Mouse (Mus musculus): ENCODE data around the gene Slc22a3.

The Slc22a3 gene

DNA sequence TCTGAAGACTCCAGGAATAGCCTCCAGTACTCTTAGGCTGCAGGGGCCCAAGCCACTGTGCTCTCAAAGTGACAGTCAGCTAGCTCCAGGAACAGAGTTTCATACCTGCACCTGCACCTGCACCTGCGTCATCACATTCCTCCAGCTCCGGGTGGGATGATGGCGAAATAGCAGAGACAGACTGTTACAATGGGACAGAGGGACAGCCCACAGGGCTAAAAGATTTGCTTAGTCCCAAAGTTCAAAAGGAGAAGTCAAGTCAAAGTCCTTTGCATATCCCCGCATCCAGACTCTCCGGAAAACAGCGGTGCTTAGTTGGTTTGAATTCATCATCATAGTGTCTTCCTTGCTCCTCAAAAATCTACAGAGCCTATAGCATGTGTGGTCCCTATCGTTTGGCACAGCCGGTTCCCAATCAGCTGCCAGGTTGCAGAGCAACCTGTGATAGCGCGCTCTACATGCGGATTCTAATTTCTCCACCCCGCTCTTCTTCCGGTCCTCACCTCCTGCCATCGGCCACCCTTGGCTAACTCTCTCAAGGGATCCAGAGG is at the start of gene Slc22a3:
Slc22a3 (minus strand) TSS at position 51 of the 551 bp plus-strand sequence.
- in situ Hi-C loops (cut with MboI), result no loop called here

DNA sequence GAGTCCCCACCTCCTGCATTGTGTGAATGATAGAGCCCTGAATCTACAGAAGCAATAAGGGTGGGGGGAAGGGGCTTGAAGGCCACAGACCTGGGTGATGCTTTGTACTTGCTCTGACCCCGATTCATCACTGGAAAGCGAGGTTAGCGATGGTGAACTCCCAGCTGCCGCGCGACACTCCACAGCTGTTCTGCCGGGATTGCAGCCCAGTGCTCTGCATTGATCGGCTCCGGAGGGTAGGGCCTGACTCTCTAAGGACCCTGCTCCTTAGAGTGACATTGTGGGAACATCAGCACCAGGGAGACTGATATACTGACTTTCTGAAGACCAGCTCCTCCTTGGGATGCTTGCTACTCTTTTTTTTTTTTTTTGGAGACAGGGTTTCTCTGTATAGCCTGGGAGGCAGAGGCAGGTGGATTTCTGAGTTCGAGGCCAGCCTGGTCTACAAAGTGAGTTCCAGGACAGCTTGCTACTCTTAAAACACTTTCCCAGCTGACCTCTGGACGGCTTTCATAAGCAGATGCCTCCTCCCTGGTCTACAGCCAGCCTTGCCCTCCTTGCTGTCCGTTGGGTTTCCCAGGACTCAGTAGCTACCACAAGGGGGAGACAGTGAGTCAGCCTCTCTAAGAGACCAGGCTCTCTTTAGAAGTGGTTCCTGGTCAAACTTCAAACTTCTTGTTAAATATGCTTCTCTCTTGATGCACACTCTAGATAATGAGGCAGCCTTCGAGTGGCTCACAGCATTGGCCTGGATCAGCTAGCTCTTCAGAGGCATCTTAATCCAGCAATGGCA is 27.0 kb upstream of the Slc22a3 start:
- in situ Hi-C loops (cut with MboI), result loop anchor here (25.0 kb wide), 1 partner anchor 278 kb away; no protein-coding TSS in a partner anchor

DNA sequence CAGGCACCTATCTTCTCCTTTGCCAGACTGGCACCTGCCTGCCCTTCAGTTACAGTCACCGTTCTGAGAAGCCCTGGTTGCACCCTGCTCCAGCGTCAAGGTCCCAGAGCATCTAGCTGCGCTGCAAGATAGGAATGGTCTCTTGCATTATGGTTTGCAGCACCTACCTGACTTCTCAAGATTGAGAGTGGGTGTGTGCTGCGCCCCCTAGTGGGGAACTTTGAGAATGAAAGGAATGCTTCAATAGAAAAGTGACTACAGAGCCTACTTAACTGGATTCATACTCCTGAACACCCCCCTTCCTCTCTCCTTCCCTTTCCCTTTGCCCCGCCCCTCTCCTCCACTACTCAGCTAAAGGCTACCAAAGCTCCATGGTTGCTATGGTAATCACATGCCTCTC is 24.6 kb upstream of the Slc22a3 start:
- in situ Hi-C loops (cut with MboI), result loop anchor here (25.0 kb wide), 1 partner anchor 280 kb away; no protein-coding TSS in a partner anchor

DNA sequence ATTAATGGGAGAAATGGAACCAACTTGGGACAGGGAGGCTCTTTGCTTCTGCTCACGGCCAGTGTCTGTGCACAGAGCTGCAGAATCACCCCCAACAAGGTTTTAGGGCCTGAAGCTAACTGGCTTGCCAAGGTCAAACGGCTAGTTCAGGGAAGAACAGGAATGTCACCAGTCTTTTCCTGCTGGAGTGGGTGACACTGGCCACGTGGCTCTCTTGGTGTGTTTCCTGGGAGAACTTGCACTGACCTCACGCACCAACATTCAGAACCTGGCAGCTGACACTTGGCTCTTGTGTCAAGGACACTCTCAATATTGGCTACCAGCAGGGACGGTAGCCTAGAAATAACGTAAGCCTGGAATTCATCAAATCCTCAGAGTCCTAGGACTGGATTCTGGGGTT is 22.6 kb upstream of the Slc22a3 start:
- in situ Hi-C loops (cut with MboI), result loop anchor here (25.0 kb wide), 1 partner anchor 282 kb away; no protein-coding TSS in a partner anchor

DNA sequence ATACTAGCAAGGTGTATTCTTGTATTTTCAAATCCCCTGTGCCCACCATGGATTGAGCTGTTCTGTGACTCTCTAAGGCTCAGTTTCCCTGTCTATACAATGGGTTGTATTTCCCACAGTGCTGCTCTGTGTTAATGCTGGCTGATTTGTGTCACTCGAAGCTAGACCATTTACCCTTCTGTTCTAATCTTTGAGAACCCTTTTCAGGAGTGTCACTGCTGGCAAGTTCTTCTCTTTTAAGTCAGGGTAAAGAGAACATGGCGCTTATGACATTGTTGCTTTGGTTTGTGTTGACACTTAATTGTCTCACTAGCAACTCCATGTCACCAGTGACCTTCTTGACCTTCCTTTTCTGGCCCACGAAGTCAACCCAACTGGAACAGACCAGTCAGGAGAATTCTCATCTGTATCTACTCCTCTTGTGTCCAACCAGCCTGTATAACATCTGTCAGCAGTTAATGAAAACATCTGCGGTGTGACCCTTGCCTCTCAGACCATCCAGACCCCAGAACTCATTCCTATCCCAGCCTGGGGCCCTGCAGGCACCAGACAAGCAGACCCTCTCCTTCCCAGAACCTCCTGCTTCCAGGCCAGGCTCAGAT is 22.0 kb upstream of the Slc22a3 start:
- in situ Hi-C loops (cut with MboI), result loop anchor here (25.0 kb wide), 1 partner anchor 283 kb away; no protein-coding TSS in a partner anchor

DNA sequence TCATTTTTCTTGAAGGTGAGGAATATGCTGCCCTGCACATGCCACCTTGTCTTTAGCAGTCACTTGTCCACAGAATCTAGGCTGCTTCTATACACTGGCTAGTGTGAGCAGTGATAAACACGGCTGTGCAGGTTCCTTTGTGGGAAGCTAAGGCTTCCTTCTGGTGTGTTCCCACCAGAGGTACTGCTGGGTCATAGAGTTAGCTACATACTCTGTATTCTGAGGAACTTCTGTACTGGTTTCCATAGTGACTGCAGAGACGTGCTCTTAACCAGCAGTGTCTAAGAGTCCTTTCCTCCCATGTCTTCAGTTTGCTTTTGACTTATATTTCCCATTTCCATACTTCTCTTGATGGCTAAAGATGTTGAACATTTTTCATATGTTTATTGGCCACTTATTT is 11.6 kb upstream of the Slc22a3 start:
- in situ Hi-C loops (cut with MboI), result no loop called here

DNA sequence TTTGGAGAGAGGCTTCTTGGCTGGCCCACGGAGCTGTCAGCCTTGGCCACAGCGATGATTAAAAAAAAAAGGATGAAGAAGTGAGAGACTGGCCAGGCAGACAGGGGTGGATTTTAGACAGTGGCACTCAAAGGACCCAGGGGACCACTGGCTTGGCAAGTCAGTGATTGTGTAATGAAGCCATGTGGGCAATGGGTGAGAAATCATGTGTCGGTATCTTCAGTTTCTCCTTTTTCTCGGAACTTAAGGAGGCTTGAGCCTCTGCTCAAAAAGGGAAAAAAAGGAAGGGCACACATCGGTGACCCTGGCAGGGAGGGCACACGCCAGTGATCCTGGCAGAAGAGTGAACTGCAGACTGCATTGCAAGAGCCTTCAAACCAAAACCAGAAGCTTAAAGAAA is 10.7 kb upstream of the Slc22a3 start:
- in situ Hi-C loops (cut with MboI), result no loop called here

DNA sequence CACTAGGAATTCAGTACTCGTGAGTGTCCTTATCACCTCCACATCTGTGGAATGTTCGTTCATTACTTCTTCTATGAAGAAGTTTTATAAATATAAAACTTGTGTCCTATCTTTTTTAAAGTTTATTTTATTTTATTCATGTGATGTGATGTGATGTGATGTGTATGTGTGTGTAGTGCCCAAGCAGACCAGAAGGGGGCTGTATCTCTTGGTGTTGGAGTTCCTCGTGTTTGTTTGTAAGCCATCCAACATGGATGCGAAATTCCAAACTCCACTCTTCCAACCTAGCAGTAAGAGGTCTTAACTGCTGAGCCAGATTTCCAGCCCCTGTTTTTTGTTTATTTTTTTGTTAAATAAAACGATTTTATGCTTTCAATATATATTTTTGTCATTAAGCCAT is 6.5 kb upstream of the Slc22a3 start:
- in situ Hi-C loops (cut with MboI), result no loop called here

DNA sequence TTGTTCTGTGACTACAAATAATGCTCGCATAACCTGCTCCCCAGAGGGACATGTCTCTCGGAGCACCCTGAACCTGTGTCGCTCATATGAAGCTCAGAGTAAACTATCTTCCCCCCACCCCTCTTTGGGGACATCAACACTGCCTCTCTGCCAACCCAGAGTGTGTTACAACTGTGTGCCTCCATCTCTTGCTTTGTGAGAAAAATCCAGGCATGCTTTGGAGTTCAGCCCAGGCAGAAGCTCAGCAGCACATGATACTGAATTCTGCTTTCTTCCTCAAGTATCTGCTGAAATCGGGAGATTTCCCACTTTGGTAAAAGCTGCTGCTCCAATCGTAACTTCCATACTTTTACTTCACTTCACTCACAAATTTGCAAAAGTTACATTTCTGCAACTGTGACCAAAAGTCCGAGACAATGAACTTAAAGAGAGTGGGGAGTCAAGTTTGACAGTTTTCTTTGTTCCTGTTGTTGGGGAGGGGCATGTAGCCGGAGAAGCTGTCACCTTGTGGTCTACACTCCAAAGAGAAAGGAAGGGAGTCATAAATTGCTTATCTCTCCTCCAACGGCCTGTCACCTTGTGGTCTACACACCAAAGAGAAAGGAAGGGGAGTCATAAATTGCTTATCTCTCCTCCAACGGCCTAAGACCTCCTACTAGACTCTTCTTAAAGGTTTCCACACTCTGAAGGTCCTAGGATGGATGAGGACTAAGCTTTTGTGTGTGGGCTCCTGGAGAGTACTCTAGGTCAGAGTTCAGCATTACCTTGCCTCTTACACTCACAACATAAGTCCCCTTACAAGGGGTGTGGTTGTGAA is 5.8 kb upstream of the Slc22a3 start:
- in situ Hi-C loops (cut with MboI), result no loop called here

DNA sequence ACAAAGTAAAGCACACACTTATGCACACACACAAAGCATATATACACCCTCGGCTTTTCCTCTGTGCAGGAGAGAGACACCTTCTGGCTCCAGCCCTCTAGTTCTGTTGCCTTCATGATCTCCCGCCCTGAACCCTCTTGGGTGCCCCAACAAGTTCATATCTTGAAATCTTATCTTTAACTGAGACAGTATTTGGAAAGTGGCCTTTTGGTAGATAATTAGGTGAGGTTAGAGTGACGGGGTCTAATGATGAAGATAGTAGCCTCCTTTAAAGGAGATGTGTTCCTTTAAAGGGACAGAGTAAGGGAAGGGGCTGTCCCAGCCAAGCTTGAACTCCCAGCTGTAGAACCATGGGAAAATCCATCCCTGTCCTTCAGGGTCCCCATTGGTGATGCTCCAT is 3.7 kb upstream of the Slc22a3 start:
- in situ Hi-C loops (cut with MboI), result no loop called here

DNA sequence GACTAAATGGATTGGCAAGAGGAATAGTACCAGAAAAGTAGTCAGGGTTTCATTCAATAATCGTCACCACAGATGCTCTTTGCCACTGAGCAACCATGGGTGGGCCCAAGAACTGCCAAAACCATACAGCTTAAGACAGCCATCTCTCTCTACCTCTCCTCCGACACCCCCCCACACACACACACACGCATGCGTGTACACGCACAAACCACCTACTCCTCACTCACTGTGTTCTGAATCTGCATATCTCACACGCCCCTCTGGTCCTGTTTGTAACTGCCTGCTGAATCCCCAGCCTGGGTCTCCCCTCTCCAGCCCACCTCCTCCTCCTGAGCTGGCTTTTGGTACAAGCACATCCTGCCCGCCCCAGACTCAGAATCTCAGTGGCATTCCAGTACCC is 872 bp upstream of the Slc22a3 start:
- in situ Hi-C loops (cut with MboI), result no loop called here

DNA sequence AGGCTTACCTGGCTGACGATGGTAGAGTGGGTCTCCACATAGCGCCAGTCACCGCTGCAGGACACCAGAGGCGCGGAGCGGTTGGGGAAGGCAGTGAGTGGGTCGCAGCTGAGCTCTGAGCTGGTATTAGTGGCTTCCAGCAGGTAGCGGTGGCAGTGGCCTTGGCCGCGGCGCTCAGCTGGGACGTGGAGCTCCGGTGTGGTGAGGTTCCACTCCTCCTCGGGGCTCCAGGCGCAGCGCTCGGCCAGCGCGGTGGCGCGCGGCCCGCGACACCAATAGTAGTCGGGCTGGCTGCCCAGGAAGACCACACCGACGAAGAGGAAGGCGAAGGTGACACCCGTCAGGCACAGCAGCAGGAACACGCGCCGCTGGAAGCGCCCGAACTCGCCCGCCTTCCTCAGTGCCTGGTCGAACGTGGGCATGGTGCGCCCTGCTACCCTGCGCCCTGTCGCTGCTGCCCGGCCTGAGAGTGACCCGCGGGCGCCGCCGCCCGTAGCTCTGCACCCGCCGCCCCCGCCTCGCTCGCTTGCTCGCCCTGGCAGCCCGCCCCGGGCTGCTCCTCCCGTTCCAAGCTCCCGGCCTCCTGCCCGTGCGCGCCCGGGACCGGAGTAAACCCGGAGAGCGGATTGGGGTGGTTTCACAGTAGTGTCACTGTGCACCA is 471 bp downstream of the Slc22a3 start:
- in situ Hi-C loops (cut with MboI), result no loop called here

DNA sequence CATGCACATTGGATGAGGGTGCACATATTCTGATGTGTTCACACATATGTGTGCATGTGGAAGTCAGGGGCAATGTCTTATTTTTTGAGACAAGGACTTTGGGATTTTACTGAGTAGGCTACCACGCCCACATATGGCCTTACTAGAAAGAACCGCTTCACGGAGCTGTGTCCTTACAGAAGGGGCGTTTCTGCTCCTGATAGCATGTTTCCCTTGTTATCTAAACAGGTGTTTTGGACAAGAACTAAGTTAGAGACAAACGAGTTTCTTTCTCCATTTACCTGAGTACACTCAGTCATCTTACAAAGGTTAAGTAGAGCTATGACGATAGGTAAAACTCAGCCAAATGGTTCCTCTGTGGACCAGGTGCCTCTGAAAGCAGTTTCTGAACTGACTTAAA is 1.8 kb downstream of the Slc22a3 start:
- in situ Hi-C loops (cut with MboI), result no loop called here

DNA sequence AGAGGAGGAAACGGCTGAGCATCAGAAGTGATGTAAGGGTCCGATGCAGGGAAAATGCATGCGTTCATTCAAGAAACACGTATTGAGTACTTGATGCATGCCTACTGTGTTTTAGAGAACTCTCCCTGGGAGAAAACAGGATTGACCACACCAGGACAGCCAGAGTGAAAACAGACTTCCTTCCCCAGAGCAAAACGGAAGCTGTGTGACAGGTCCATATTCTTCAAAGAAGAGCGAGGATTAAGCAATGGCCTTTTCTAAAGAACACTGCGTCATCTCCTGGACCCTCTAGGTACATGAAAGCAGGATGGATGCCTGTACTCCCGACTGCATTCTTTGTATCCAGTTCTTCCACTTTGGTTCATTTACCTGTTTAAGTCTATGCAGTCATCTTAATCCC is 8.1 kb downstream of the Slc22a3 start:
- in situ Hi-C loops (cut with MboI), result no loop called here

DNA sequence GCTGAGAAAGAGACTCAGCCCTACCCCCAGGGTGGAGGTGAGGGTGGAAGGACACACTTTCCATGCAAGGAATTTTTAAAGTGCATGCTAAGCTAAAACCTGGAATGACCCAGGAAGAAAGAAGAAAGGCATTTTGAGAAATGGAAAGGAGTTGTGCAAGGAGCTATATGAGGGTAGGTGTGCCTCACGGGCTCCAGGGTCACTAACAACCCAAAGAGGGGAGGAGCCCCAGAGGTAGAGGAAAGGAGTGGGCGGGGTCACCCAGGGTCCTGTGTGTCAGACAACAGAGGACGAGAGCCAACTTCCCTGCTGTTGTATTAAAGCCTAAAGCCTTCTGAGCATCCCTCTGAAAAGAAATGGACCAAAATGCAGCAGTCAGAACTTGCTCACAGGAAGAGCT is 11.9 kb downstream of the Slc22a3 start:
- in situ Hi-C loops (cut with MboI), result no loop called here

DNA sequence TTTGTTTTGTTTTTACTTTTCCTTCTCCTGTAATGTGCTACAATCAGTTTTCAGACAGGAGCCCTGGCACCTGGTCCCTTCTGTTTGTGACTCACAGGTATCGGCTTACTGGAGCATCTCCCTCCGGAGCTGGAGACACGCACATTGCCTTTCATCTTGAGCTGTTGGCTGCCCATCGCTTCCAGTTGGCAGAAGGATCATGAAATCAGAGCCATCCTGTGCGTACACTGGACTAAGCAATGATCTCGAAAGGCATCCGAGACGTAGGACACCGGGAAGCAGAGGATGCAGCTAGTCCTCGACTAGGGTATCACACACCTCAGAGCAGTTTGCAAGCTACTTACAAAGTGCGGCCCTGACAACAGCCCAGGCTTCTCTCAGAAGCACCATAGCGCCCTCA is 15.9 kb downstream of the Slc22a3 start:
- in situ Hi-C loops (cut with MboI), result no loop called here

DNA sequence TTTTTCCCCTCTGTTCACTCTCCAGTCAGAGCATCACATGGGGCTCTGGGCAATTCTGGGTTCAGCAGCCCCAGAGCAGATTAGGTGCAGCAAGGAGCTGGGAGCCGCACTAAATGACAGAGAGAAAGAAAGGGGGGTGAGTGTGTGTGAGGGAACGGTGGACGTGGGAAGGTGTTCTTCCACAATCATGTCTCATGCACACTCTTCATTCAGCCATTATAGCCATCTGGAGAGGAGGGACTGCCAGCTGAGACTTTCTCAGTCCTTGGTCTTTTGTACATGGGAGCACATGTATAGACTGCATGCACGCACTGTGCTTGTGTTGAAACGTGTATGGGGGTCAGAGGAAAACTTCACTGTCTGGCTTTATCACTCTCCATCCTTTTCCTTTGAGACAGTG is 17.6 kb downstream of the Slc22a3 start:
- in situ Hi-C loops (cut with MboI), result no loop called here

DNA sequence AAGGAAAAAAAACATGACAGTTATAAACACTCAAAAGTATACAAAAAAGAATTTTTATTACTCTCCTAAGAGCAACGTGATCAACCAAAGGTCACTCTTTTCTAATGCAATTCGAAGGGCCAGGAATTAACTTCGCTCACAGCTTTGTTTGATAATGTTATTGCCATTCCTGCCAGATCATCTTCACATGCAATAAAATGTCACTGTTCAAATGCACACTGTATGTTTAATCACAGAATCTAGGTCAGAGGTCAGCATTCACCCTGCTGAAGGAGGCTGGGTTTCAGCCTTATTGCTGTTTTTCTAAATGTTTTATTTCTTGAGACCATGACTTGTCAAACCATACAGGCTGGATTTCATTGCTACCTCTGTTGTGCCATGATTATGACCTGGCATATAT is 21.8 kb downstream of the Slc22a3 start:
- in situ Hi-C loops (cut with MboI), result no loop called here

DNA sequence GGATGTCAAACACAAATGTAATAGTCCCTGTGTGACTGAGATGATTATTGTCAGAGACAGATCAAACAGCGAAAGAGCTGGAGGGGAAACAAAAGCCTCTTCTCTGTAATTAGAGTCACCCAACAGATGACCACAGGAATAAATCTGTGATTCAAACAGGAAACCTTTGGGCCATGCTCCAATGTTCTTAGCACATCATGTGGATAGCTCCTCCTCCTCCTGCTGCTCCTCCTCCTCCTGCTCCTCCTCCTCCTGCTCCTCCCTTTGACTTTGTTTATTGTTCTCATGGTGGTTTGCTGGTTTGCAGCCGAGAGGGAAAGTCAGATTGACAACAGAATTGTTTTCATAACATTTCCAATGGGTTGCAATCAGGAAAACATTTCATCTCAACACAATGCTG is 28.1 kb downstream of the Slc22a3 start:
- in situ Hi-C loops (cut with MboI), result no loop called here

DNA sequence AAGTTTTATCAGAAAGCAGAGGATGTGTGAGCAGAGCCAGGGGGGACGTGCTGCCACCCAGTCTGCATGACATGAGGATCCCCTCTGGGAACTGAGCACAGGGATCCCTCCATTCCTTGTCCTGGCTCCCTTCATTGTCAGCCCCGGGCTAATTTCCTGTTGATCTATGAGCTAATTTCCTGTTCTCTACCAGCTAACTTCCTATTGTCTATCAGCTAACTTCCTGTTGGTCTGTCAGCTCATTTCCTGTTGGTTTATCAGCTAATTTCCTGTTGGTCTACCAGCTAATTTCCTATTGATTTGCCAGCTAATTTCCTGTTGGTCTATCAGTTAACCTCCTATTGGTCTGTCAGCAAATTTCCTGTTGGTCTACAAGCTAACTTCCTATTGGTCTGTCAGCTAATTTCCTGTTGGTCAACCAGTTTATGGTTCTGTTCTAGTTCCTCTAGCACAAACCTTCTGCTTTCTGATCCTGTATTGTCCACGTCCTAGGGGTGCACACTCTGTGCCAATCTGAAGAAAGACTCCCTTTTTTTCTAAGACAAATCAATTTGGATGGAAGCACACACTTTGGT is 32.9 kb downstream of the Slc22a3 start:
- in situ Hi-C loops (cut with MboI), result no loop called here

DNA sequence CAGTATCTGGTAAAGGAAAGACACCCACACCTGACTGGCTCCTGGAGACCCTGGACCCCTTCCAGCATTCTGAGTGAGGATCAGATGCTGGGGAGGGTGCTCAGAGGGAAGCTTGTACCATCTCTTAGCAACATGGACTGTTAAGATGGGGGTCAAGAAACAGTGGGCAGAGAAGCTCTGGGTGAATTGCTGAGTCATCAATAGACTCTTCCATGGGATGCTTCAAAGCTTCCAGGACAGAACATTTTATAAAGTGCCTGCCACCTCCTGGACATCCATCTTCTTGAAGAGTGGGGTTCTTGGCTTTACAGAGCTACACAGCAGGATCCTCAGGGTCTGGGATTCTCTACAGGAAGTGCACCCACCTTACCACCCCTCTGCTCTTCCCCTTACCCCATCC is 35.0 kb downstream of the Slc22a3 start:
- in situ Hi-C loops (cut with MboI), result no loop called here
